Mouse (Mus musculus): ENCODE results near the gene Tmprss11d. TPM values are rescaled to one million over a fixed set of nuclear protein-coding genes. Genes with fewer than 3 reads are reported as not detected.

Gene Tmprss11d
- not detected in 2 replicates for polyA plus RNA-seq (2015; fragmentation: Nextera tagmentation; extraction: Ambion mirVana)

DNA sequence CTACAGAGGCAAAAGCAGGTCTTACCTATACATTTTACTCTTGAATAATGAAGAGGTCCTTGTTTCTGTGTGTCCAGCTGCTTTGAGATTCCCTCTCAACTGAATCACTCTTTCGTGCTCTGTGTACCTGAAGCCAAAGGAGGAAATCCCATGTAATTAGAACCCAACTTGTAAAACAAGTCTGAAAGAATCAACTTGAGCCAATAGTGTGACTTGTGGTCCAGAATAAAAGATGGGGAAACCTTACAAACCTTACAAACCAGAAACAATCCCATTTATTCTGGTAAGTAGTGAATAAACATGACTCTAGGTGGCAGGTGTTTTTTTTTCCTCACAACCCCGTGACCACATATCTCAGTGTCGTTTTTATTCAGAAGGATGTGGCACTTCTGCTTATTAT is at the start of gene Tmprss11d:
Tmprss11d (minus strand) TSS at position 101 of the 400 bp plus-strand sequence.

DNA sequence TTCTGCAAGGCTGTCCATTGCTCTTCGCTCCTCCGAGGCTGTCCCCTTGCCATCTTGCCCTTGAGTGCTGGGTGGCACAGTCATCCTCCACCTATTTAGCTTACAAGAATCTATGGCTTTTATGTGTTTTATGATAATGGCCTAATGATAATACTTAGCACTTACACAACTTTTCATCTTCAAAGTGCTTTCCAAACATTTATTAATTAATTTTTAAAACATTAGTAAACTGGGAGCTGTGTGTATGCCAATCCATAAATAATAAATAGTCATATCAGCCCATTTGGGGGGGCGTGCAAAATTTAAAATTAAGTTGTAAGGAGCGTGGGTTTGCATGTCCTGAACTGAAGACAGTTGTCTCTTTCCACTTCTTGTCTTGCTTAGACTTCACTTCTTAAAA is 84.0 kb downstream of the Tmprss11d start, which contains the start of gene Tmprss11c:
Tmprss11c (minus strand) TSS at position 101 of the 400 bp plus-strand sequence.

Other genes with a start within 250 kb of the Tmprss11d start
- gene Uba6, start 200.6 kb downstream of the Tmprss11d start, polyA plus RNA-seq (2015; fragmentation: Nextera tagmentation; extraction: Ambion mirVana): 4.3 and 4.6 TPM in 2 replicates
- not detected in 2 replicates for gene Gnrhr, start 175.5 kb downstream of the Tmprss11d start, polyA plus RNA-seq (2015; fragmentation: Nextera tagmentation; extraction: Ambion mirVana)
- not detected in 2 replicates for gene Tmprss11c, start 84.1 kb downstream of the Tmprss11d start, polyA plus RNA-seq (2015; fragmentation: Nextera tagmentation; extraction: Ambion mirVana)
- not detected in 2 replicates for gene Tmprss11a, start 95.6 kb upstream of the Tmprss11d start, polyA plus RNA-seq (2015; fragmentation: Nextera tagmentation; extraction: Ambion mirVana)
- gene Tmprss11g, start 145.2 kb upstream of the Tmprss11d start, polyA plus RNA-seq (2015; fragmentation: Nextera tagmentation; extraction: Ambion mirVana): not detected in 2 replicates